Mouse (Mus musculus) MEL (cell line): ENCODE data around the gene Nfia.

ENCODE experiments used
- CHD1 ChIP-seq: IDR thresholded peaks from 2 replicates; pipeline ENCODE4 v1.6.1; 2012; ENCODE audit warnings: low read depth, mild to moderate bottlenecking, inconsistent platforms, low read length, improper control_type of control experiment
- CTCF ChIP-seq, 3 experiments: IDR thresholded peaks in 2 of 3; conservative IDR thresholded peaks in 1 of 3; 2 replicates each; pipeline ENCODE4 v1.5.1; 2011 to 2012; ENCODE audit warnings: low read length in 3 of 3, low read depth in 2 of 3, mild to moderate bottlenecking in 2 of 3, improper control_type of control experiment in 1 of 3, inconsistent platforms in 1 of 3, mixed read lengths in 1 of 3, moderate library complexity in 1 of 3; ENCODE audit not compliant: control insufficient read depth in 1 of 3, insufficient read depth in 1 of 3, poor library complexity in 1 of 3, severe bottlenecking in 1 of 3
- POLR2A ChIP-seq, 2 experiments: IDR thresholded peaks; 2 replicates each; pipeline ENCODE4 v1.6.1; 2011 to 2012; ENCODE audit warnings: low read length in 2 of 2, mild to moderate bottlenecking in 2 of 2, control low read depth in 1 of 2, improper control_type of control experiment in 1 of 2, low read depth in 1 of 2, moderate library complexity in 1 of 2; ENCODE audit not compliant: control insufficient read depth in 1 of 2, insufficient read depth in 1 of 2, poor library complexity in 1 of 2
- TBP ChIP-seq: IDR thresholded peaks from 2 replicates; pipeline ENCODE4 v1.8.0; 2011; ENCODE audit warnings: low read depth, low read length, improper control_type of control experiment

- TF ChIP-seq CTCF (IDR thresholded peaks at IDR 0.05 in 2 of 3, conservative IDR thresholded peaks at IDR 0.05 in 1 of 3; ENCODE audit: control insufficient read depth in 1 of 3, insufficient read depth in 1 of 3, low read depth in 2 of 3, low read length in 3 of 3, poor library complexity in 1 of 3, severe bottlenecking in 1 of 3) (no peak), CHD1 (no peak), TBP (no peak), POLR2A (IDR thresholded peaks at IDR 0.05; ENCODE audit: control insufficient read depth in 1 of 2, insufficient read depth in 1 of 2, low read depth in 1 of 2, low read length in 2 of 2, poor library complexity in 1 of 2) (no peak)
Observed at GRCm38 (mm10) chr4:97819101-97819500, 46.6 kb downstream of the Nfia start.
